Mouse (Mus musculus) liver, embryonic 16.5 days (tissue): Measurements from ENCODE around the gene Gm29423. TPM values are rescaled to one million over a fixed set of nuclear protein-coding genes. Genes with fewer than 3 reads are reported as not detected.
"Not testable (repeated sequence)": the region's sequence is repeated elsewhere in the genome, so short reads cannot be mapped to it uniquely, and the experiment has no call there.

ENCODE experiments used
- ATAC-seq: fragments of 200-750 bp; cut with Nextera tagmentation; 2 replicates; pipeline ENCODE4 v1.8.0; 2017; ENCODE audit warnings: low read depth, mild to moderate bottlenecking, moderate number of reproducible peaks, moderate library complexity
- H3K27ac ChIP-seq: fragments of 300-500 bp; sonication (generic); 2 replicates; pipeline ENCODE4 v1.5.1; 2014; ENCODE audit warnings: mild to moderate bottlenecking, low read length
- H3K27me3 ChIP-seq: fragments of 300-500 bp; sonication (generic); 2 replicates; pipeline ENCODE4 v1.6.1; 2014; ENCODE audit warnings: low read depth, low read length, mixed read lengths; ENCODE audit not compliant: control insufficient read depth, insufficient read depth
- H3K36me3 ChIP-seq: fragments of 300-500 bp; sonication (generic); 2 replicates; pipeline ENCODE4 v1.6.1; 2014; ENCODE audit warnings: mild to moderate bottlenecking; ENCODE audit not compliant: control insufficient read depth, insufficient read depth
- H3K4me1 ChIP-seq: fragments of 300-500 bp; sonication (generic); 2 replicates; pipeline ENCODE4 v1.6.1; 2014; ENCODE audit warnings: low read depth, low read length, mixed read lengths; ENCODE audit not compliant: control insufficient read depth
- H3K4me2 ChIP-seq: fragments of 300-500 bp; sonication (generic); 2 replicates; pipeline ENCODE4 v1.6.1; 2014; ENCODE audit warnings: low read depth, low read length, mixed read lengths
- H3K4me3 ChIP-seq: fragments of 300-500 bp; sonication (generic); 2 replicates; pipeline ENCODE4 v1.5.1; 2014; ENCODE audit warnings: low read depth, mild to moderate bottlenecking, low read length
- H3K9ac ChIP-seq: fragments of 300-500 bp; sonication (generic); 2 replicates; pipeline ENCODE4 v1.6.1; 2014; ENCODE audit warnings: low read depth, low read length
- H3K9me3 ChIP-seq: fragments of 300-500 bp; sonication (generic); replicated peaks from 2 replicates; pipeline ENCODE4 v1.6.1; 2016; ENCODE audit warnings: low read length; ENCODE audit not compliant: control insufficient read depth
- WGBS: fragments of 180-500 bp; shearing (Covaris S2); extraction: QIAGEN DNeasy Blood & Tissue Kit; methylation state at CpG from one replicate; pipeline ENCODE4 v1.1.7; 2014; ENCODE audit not compliant: insufficient replicate concordance; 5-methylcytosine and 5-hydroxymethylcytosine counted together
- polyA plus RNA-seq: library from polyadenylated mRNA; unstranded; fragments of >200 nt; fragmentation: Nextera tagmentation; extraction: Ambion mirVana; gene quantifications from 2 replicates; pipeline ENCODE4 v1.2.1, GENCODE M21; 2015

Gm29423 gene
- not detected in 2 replicates for polyA plus RNA-seq

DNA sequence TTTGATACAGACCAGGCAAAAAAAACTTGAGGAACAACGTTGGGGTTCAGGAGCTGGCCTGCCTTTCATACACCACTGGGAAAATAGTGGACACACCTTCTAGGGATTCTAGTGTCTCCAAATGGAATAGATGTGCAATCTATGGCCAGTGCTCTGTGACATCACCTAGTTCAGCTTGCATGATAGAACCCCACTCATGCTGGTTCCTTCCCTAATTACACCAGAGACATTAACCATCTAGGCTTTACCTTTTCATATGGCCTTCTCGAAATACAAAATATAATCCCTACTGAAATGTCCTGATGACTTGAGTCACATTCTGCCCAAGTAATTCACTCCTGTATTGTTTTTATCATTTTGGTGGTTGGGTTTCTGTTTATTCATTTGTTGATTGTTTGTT is at the start of gene Gm29423, which contains the start of gene Gm29644:
Gm29423 (minus strand) TSS at position 101 of the 400 bp plus-strand sequence.
Gm29644 (minus strand) TSS at position 157 of the 400 bp plus-strand sequence.
- not testable (repeated sequence) for H3K4me1 ChIP-seq, H3K4me2 ChIP-seq, H3K27me3 ChIP-seq, H3K9me3 ChIP-seq, H3K36me3 ChIP-seq, ATAC-seq, H3K27ac ChIP-seq, H3K9ac ChIP-seq, H3K4me3 ChIP-seq
- WGBS = no CpG with 5 or more reads among the region's 2 CpGs

GRCm38 (mm10) chrY:70273542-70273941 is 29.5 kb downstream of the Gm29423 start, which contains the start of gene Gm21118:
Gene Gm21118 (minus strand): TSS chrY:70273642.
- not testable (repeated sequence) for H3K27ac ChIP-seq, ATAC-seq, H3K36me3 ChIP-seq, H3K27me3 ChIP-seq, H3K9me3 ChIP-seq, H3K4me2 ChIP-seq, H3K4me1 ChIP-seq, H3K4me3 ChIP-seq, H3K9ac ChIP-seq
- WGBS = no CpG with 5 or more reads among the region's 4 CpGs

Other genes with a start within 250 kb of the Gm29423 start
- gene Gm21118, start 29.6 kb downstream of the Gm29423 start, polyA plus RNA-seq = not detected in 2 replicates
- gene Gm29644, start 56 bp upstream of the Gm29423 start, polyA plus RNA-seq = not detected in 2 replicates
- not detected in 2 replicates for gene Gm20888, start 138.6 kb upstream of the Gm29423 start, polyA plus RNA-seq